Mouse (Mus musculus) liver, adult 2 months (tissue): Measurements from ENCODE around the gene Slc31a2.

Experiments used
- CTCF ChIP-seq: fragments of 200-500 bp; IDR thresholded peaks from 2 replicates; pipeline ENCODE4 v1.5.1; 2011; ENCODE audit warnings: low read depth, low read length, control low read depth
- POLR2A ChIP-seq: fragments of 200-500 bp; IDR thresholded peaks from 2 replicates; pipeline ENCODE4 v1.6.1; 2011; ENCODE audit warnings: low read length, control low read depth; ENCODE audit not compliant: insufficient read depth; ENCODE audit errors: extremely low read depth

DNA sequence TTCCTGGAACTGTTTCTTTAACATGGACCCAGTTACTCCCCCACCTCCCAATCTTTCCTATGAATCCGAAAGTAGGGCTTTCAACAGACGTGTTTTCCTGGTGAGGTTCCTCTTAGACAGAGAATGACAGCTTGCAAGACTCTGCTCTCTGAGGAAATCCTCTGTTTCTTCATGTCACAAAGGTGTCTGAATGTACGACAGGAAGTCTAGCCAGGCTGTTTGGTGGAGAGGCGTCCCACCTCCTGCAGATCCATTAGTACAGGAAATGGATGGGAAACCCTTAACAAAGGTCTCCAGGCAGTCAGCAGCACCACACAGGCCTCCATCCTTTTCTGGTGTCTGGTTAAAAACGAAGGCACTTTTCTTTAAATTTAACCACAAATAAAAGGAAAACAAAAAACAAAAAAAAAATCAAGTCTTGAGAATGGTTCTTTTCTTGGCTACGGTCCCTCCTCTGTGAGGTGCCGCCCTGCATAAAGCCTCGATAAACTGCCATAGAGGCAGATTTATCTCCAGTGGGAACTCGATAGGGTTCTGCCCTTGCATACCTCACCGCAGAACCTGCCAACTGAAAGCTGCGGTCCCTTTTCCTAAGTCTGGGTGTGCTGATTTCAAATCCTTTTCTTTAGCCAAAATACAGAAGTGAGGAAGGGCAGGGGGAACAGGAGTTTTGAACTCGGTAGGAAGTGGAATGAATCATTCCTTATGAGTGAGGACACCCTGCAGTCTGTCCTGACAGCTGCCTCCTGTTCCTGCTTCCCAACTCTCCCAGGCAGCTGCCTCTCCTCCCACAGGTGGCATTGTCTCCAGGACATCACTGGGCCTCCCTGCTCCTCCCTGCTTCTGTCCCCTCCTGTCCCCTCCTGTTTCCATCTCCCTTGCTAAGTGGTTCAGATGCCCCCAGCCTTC, 24.9 kb downstream of the Slc31a2 start:
- TF ChIP-seq POLR2A (no peak), CTCF (no peak)
